Mouse (Mus musculus): ENCODE measurements around the gene Jmjd1c. TPM values are rescaled to one million over a fixed set of nuclear protein-coding genes. Genes with fewer than 3 reads are reported as not detected.
A peak's percentile ranks its signal among the peaks of the same experiment; 100 is the strongest.

Jmjd1c gene
- polyA plus RNA-seq, 2 experiments: 34.5 to 52.2 TPM

DNA sequence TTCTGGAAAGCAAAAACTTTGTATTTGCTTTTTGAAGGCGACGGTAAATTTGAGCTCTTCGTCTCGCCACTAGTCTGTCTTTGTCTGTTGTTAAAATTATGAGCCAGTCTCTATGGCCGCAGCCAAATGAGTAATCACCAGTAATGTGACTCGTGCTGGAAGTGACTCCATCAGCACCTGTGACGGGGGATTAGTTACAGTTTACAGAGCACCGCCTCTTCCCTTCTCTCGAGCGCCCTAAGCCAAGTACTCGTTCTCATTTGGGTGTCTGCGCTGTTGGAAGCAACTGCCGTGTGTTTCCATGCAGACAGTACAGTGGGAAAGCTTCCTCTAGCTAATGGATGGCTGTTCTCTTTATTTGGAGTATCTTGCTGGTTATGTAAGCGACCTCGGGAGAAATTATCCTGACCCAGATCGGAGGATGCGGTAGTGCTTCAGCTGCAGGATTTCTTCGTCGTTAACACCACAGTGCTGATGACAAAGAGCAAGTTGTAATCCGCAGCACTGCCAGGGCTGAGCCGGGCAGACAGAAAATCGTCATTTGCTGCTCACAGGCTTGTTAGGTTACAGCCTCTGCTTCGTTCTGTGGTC lies 89.7 kb downstream of the Jmjd1c start:
- Histone ChIP-seq H3K4me2 (replicated peaks; ENCODE audit: low read depth, low read length, severe bottlenecking) (peak overlapping the region; percentile 69), H3K9ac (ENCODE audit: low read depth, low read length, severe bottlenecking) (peak overlapping the region; percentile 74), H3K27me3 (ENCODE audit: control insufficient read depth, insufficient read depth, low read length) (no peaks in the 10 kb centered on the region), H3K4me1 (ENCODE audit: control insufficient read depth, insufficient read depth, low read length) (peaks cover 14% of the 10 kb centered on the region), H3K9me3 (ENCODE audit: control insufficient read depth, low read length) (no peaks in the 10 kb centered on the region), H3K4me3 (replicated peaks; ENCODE audit: low read length) (peak overlapping the region; percentile 54), H3K27ac (replicated peaks; ENCODE audit: low read depth, low read length) (peak overlapping the region; percentile 92), H3K36me3 (ENCODE audit: control insufficient read depth, insufficient read depth, low read length) (peaks cover 8% of the 10 kb centered on the region; the same call in 1 of the 2 replicates)
- peak; percentile 88 for DNase-seq (ENCODE audit: low spot score)
- 1% methylated on average over 23 of the region's 23 CpGs for WGBS
- ATAC-seq (ENCODE audit: low FRiP score, low read depth): peak; percentile 91
- peak; percentile 82; the same call in 1 of the 2 replicates for TF ChIP-seq POLR2A (IDR thresholded peaks at IDR 0.05; ENCODE audit: borderline replicate concordance, extremely low read depth, insufficient read depth, insufficient read length)

DNA sequence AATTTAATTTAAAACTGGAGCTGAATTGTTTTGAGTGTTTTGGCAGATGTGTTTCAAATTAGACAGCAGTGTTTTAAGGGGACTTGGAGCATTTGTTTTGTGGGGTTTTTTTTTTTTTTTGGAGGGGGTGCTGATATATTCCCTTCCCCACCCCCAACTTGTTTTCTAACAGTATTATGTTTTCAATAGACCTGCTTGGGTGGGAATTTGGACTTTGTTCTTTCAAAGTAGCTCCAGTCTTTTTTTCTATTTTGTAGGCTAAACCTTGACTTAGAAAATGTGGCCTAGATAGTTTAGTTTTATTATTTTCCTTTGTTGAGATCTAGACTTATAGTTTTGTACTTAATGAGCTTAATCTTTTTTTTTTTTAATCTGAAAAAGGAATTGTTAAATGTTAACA lies 90.6 kb downstream of the Jmjd1c start:
- peak overlapping the region; percentile 54 for H3K4me3 ChIP-seq (replicated peaks; ENCODE audit: low read length)
- DNase-seq (ENCODE audit: low spot score): no peak
- H3K4me2 ChIP-seq (replicated peaks; ENCODE audit: low read depth, low read length, severe bottlenecking): peak overlapping the region; percentile 69
- H3K9me3 ChIP-seq (ENCODE audit: control insufficient read depth, low read length): no peaks in the 10 kb centered on the region
- H3K36me3 ChIP-seq (ENCODE audit: control insufficient read depth, insufficient read depth, low read length): peaks cover 8% of the 10 kb centered on the region; the same call in 1 of the 2 replicates
- TF ChIP-seq POLR2A (IDR thresholded peaks at IDR 0.05; ENCODE audit: borderline replicate concordance, extremely low read depth, insufficient read depth, insufficient read length): no peak
- no peak for ATAC-seq (ENCODE audit: low FRiP score, low read depth)
- peaks cover 14% of the 10 kb centered on the region for H3K4me1 ChIP-seq (ENCODE audit: control insufficient read depth, insufficient read depth, low read length)
- peak overlapping the region; percentile 92 for H3K27ac ChIP-seq (replicated peaks; ENCODE audit: low read depth, low read length)
- peak overlapping the region; percentile 74 for H3K9ac ChIP-seq (ENCODE audit: low read depth, low read length, severe bottlenecking)
- H3K27me3 ChIP-seq (ENCODE audit: control insufficient read depth, insufficient read depth, low read length): no peaks in the 10 kb centered on the region

- 3% methylated on average over 5 of the region's 5 CpGs for WGBS
Observed at GRCm38 (mm10) chr10:67187001-67187453, 91.1 kb downstream of the Jmjd1c start.

DNA sequence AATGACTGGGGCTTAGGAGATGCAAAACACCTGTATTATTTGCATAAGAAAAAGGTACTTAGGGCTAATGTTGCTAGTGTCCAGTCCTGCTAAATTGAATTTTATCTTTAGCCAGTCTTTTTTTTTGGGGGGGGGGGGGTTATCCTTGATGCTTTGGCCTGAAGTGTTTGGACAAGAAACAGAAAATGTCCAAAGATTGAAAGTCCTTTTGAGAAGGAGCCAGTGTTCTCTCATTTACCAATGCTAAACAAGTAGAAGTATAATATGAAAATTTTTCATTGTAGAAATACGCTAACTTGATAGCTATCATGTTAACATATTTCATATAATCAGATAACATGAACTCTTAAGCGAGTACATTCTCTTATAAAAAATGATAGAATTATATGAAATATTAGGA lies 92.0 kb downstream of the Jmjd1c start:
- ATAC-seq (ENCODE audit: low FRiP score, low read depth): no peak
- H3K27ac ChIP-seq (replicated peaks; ENCODE audit: low read depth, low read length): no peak overlapping the region
- 88% methylated on average over 2 of the region's 2 CpGs for WGBS

More at GRCm38 (mm10) chr10:67187001-67187453, 91.1 kb downstream of the Jmjd1c start:
- ATAC-seq (ENCODE audit: low FRiP score, low read depth): peak; percentile 72
- Histone ChIP-seq H3K27me3 (ENCODE audit: control insufficient read depth, insufficient read depth, low read length) (no peaks in the 10 kb centered on the region), H3K9ac (ENCODE audit: low read depth, low read length, severe bottlenecking) (peak overlapping the region; percentile 74), H3K27ac (replicated peaks; ENCODE audit: low read depth, low read length) (peak overlapping the region; percentile 92; the same call in 1 of the 2 replicates), H3K4me3 (replicated peaks; ENCODE audit: low read length) (peak overlapping the region; percentile 54), H3K4me1 (ENCODE audit: control insufficient read depth, insufficient read depth, low read length) (peaks cover 14% of the 10 kb centered on the region), H3K36me3 (ENCODE audit: control insufficient read depth, insufficient read depth, low read length) (peaks cover 8% of the 10 kb centered on the region; the same call in 1 of the 2 replicates), H3K4me2 (replicated peaks; ENCODE audit: low read depth, low read length, severe bottlenecking) (peak overlapping the region; percentile 69), H3K9me3 (ENCODE audit: control insufficient read depth, low read length) (no peaks in the 10 kb centered on the region)
- peak; percentile 78 for DNase-seq (ENCODE audit: low spot score)
- no peak for TF ChIP-seq POLR2A (IDR thresholded peaks at IDR 0.05; ENCODE audit: borderline replicate concordance, extremely low read depth, insufficient read depth, insufficient read length)

DNA sequence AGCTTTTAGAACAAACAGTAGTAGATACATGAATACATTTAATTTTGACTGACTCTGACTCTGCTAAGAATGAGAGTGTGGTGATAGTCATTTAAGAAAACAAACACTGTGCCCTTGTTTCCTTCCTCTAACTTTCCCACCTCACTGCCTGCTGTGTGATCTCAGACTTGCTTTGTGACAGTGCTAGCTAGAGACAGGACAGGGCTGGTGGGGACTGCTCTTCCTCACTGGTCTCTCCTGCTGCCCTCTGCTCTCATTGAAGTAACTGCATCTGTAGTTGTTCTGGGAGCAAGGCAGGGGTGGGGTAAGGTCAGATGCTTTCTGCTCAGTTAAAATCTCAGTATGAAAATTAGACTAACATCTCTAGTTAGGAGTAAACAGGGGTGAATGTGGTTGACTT lies 93.1 kb downstream of the Jmjd1c start:
- DNase-seq (ENCODE audit: low spot score) (no peak), ATAC-seq (ENCODE audit: low FRiP score, low read depth) (no peak)
- TF ChIP-seq POLR2A (IDR thresholded peaks at IDR 0.05; ENCODE audit: borderline replicate concordance, extremely low read depth, insufficient read depth, insufficient read length): no peak
- Histone ChIP-seq H3K36me3 (ENCODE audit: control insufficient read depth, insufficient read depth, low read length) (peaks cover 8% of the 10 kb centered on the region; the same call in 1 of the 2 replicates), H3K9me3 (ENCODE audit: control insufficient read depth, low read length) (no peaks in the 10 kb centered on the region), H3K27ac (replicated peaks; ENCODE audit: low read depth, low read length) (no peak overlapping the region), H3K27me3 (ENCODE audit: control insufficient read depth, insufficient read depth, low read length) (no peaks in the 10 kb centered on the region), H3K4me3 (replicated peaks; ENCODE audit: low read length) (no peak overlapping the region), H3K4me1 (ENCODE audit: control insufficient read depth, insufficient read depth, low read length) (peaks cover 9% of the 10 kb centered on the region), H3K9ac (ENCODE audit: low read depth, low read length, severe bottlenecking) (no peak overlapping the region), H3K4me2 (replicated peaks; ENCODE audit: low read depth, low read length, severe bottlenecking) (no peak overlapping the region)

More for the DNA sequence above, 92.0 kb downstream of the Jmjd1c start:
- H3K4me2 ChIP-seq (replicated peaks; ENCODE audit: low read depth, low read length, severe bottlenecking): peak overlapping the region; percentile 69
- peaks cover 9% of the 10 kb centered on the region for H3K4me1 ChIP-seq (ENCODE audit: control insufficient read depth, insufficient read depth, low read length)
- no peaks in the 10 kb centered on the region for H3K27me3 ChIP-seq (ENCODE audit: control insufficient read depth, insufficient read depth, low read length)
- H3K36me3 ChIP-seq (ENCODE audit: control insufficient read depth, insufficient read depth, low read length): peaks cover 8% of the 10 kb centered on the region; the same call in 1 of the 2 replicates
- H3K9me3 ChIP-seq (ENCODE audit: control insufficient read depth, low read length): no peaks in the 10 kb centered on the region
- H3K9ac ChIP-seq (ENCODE audit: low read depth, low read length, severe bottlenecking): peak overlapping the region; percentile 74; the same call in 1 of the 2 replicates
- H3K4me3 ChIP-seq (replicated peaks; ENCODE audit: low read length): peak overlapping the region; percentile 54
- no peak for DNase-seq (ENCODE audit: low spot score)
- no peak for TF ChIP-seq POLR2A (IDR thresholded peaks at IDR 0.05; ENCODE audit: borderline replicate concordance, extremely low read depth, insufficient read depth, insufficient read length)

Data from limb, embryonic 14.5 days (tissue).